ENCODE assay signal across 8 mouse cellular contexts in genomic region chr5:33658664-33659050, GRCm38 (mm10). TPM values are rescaled to one million over a fixed set of nuclear protein-coding genes. Genes with fewer than 3 reads are reported as not detected.
A peak's percentile ranks its signal among the peaks of the same experiment; 100 is the strongest.
DNase-seq lines count a peak whose midpoint lies in the region; ATAC-seq and TF ChIP-seq lines count a peak whose summit lies in the region.

No protein-coding gene starts in this region.

- peak overlapping the region; percentile 98 for H3K27ac ChIP-seq in gastrocnemius, adult 2 months
- peak overlapping the region; percentile 8 for H3K27ac ChIP-seq in CH12.LX (ENCODE audit: insufficient read depth, low read depth)
- H3K27ac ChIP-seq in forebrain, embryonic 15.5 days (replicated peaks), result peak overlapping the region; percentile 97; the same call in 1 of the 2 replicates
- H3K27ac ChIP-seq in liver, postnatal 0 days (ENCODE audit: low read depth), result peak overlapping the region; percentile 98

- dilution Hi-C loops in CH12.LX (cut with MboI; ENCODE audit: extremely low pct_ligation_motif_present, extremely low pct_unique_long_range_greater_than_20kb, low sequenced_read_pairs), result no loop called here

- H3K9me3 ChIP-seq in CH12.LX (replicated peaks; ENCODE audit: low read length), result no peaks in the 10 kb centered on the region
- H3K9me3 ChIP-seq in forebrain, embryonic 15.5 days, result no peaks in the 10 kb centered on the region
- no peaks in the 10 kb centered on the region for H3K9me3 ChIP-seq in liver, postnatal 0 days (ENCODE audit: low read length)

- H3K4me3 ChIP-seq in gastrocnemius, adult 2 months, result peak overlapping the region; percentile 84
- H3K4me3 ChIP-seq in CH12.LX (replicated peaks in 1 of 3; ENCODE audit: low read depth in 2 of 3, low read length in 2 of 3, poor library complexity in 1 of 3), result peak overlapping the region; percentile 65 to 81 (median 66)
- H3K4me3 ChIP-seq in forebrain, embryonic 15.5 days, result peak overlapping the region; percentile 78
- peak overlapping the region; percentile 78 for H3K4me3 ChIP-seq in liver, postnatal 0 days (ENCODE audit: low read depth, low read length)

- peaks cover 37 to 56% of the 10 kb centered on the region in 2 experiments for H3K36me3 ChIP-seq in CH12.LX (replicated peaks in 1 of 2; ENCODE audit: control insufficient read depth in 1 of 2, insufficient read depth in 1 of 2, low read length in 1 of 2)
- peaks cover 13% of the 10 kb centered on the region; the same call in 1 of the 2 replicates for H3K36me3 ChIP-seq in forebrain, embryonic 15.5 days
- H3K36me3 ChIP-seq in liver, postnatal 0 days (replicated peaks; ENCODE audit: insufficient read depth, low read length), result peaks cover 49% of the 10 kb centered on the region

- TF ChIP-seq RAD21 in CH12.LX (IDR thresholded peaks at IDR 0.05; ENCODE audit: low read depth, low read length), result no peak

- TF ChIP-seq CTCF in gastrocnemius, adult 2 months (IDR thresholded peaks at IDR 0.05), result no peak
- TF ChIP-seq CTCF in CH12.LX (conservative IDR thresholded peaks at IDR 0.05 in 1 of 2, IDR thresholded peaks at IDR 0.05 in 1 of 2; ENCODE audit: low read depth in 2 of 2, low read length in 2 of 2), result no peak
- TF ChIP-seq CTCF in liver, postnatal 0 days (IDR thresholded peaks at IDR 0.05; ENCODE audit: low read depth), result no peak

- peak overlapping the region; percentile 90 for H3K9ac ChIP-seq in CH12.LX (ENCODE audit: insufficient read depth, low read depth)
- H3K9ac ChIP-seq in forebrain, embryonic 15.5 days (replicated peaks), result peak overlapping the region; percentile 51
- peak overlapping the region; percentile 94 for H3K9ac ChIP-seq in liver, postnatal 0 days (replicated peaks)

- intact Hi-C loops in gastrocnemius, adult 2 months (cut with DNase I), result no loop called here

- no peak for TF ChIP-seq POLR2A in CH12.LX (IDR thresholded peaks at IDR 0.05; ENCODE audit: low read depth, low read length)

- ATAC-seq in forebrain, embryonic 15.5 days (replicated peaks), result peak; percentile 9
- ATAC-seq in liver, postnatal 0 days, result no peak

- no peak for TF ChIP-seq EP300 in CH12.LX (IDR thresholded peaks at IDR 0.05; ENCODE audit: low read length)
- TF ChIP-seq EP300 in liver, postnatal 0 days (IDR thresholded peaks at IDR 0.05; ENCODE audit: low read depth), result no peak

- peak overlapping the region; percentile 79; the same call in 1 of the 2 replicates for H3K4me2 ChIP-seq in CH12.LX (ENCODE audit: insufficient read depth, low read depth, poor library complexity, severe bottlenecking)
- H3K4me2 ChIP-seq in forebrain, embryonic 15.5 days (replicated peaks), result peak overlapping the region; percentile 95
- peak overlapping the region; percentile 92 for H3K4me2 ChIP-seq in liver, postnatal 0 days (ENCODE audit: low read depth, low read length)

- peaks cover 13 to 53% of the 10 kb centered on the region in 2 experiments for H3K4me1 ChIP-seq in CH12.LX (ENCODE audit: control insufficient read depth in 1 of 2, insufficient read depth in 2 of 2)
- H3K4me1 ChIP-seq in forebrain, embryonic 15.5 days, result peaks cover 43% of the 10 kb centered on the region
- H3K4me1 ChIP-seq in liver, postnatal 0 days (ENCODE audit: insufficient read depth), result peaks cover 25% of the 10 kb centered on the region

- in situ Hi-C loops in CH12.LX (cut with MboI; ENCODE audit: low pct_ligation_motif_present, low pct_unique_long_range_greater_than_20kb, low sequenced_read_pairs), result no loop called here

- WGBS in forebrain, embryonic 15.5 days, result under 1% methylated on average over 26 of the region's 26 CpGs
- WGBS in liver, postnatal 0 days (ENCODE audit: insufficient replicate concordance), result under 1% methylated on average over 18 of the region's 26 CpGs

- no peaks in the 10 kb centered on the region for H3K27me3 ChIP-seq in CH12.LX (replicated peaks)
- no peaks in the 10 kb centered on the region for H3K27me3 ChIP-seq in forebrain, embryonic 15.5 days
- no peaks in the 10 kb centered on the region for H3K27me3 ChIP-seq in liver, postnatal 0 days (ENCODE audit: insufficient read depth, low read length)

- peaks cover 45% of the 10 kb centered on the region for H3K79me2 ChIP-seq in CH12.LX (replicated peaks; ENCODE audit: control insufficient read depth, extremely low read depth, insufficient read depth, poor library complexity, severe bottlenecking)

- DNase-seq in gastrocnemius, adult 2 months, result no peak
- DNase-seq in gastrocnemius, adult 8-10 months (ENCODE audit: low spot score in 2 of 2), result no peak
- DNase-seq in CH12.LX (ENCODE audit: extremely low read depth), result peak; percentile 57
- no peak for DNase-seq in liver, postnatal 0 days
- no peak for DNase-seq in cerebellum, postnatal 14 days
- no peak for DNase-seq in c-Kit-positive CD71-positive TER-119-positive erythroid progenitor cells, embryonic 14.5 days (ENCODE audit: low spot score)
- no peak for DNase-seq in spleen, postnatal 4 days (ENCODE audit: low spot score in 2 of 2)

TF ChIP-seq in CH12.LX, 34 proteins besides CTCF, POLR2A, EP300 and RAD21:
- TF ChIP-seq GABPA (IDR thresholded peaks at IDR 0.05; ENCODE audit: insufficient replicate concordance, low read depth, low read length) (no peak), IRF4 (IDR thresholded peaks at IDR 0.05; ENCODE audit: low read depth, low read length) (no peak), POLR2AphosphoS2 (IDR thresholded peaks at IDR 0.05; ENCODE audit: low read depth, low read length) (no peak), MEF2A (IDR thresholded peaks at IDR 0.05; ENCODE audit: borderline replicate concordance, low read depth, low read length) (0 out of 2 replicates have a peak, but pooled peaks have one; percentile 5), MYC (IDR thresholded peaks at IDR 0.05; ENCODE audit: low read depth, low read length) (no peak), JUND (conservative IDR thresholded peaks at IDR 0.05; ENCODE audit: low read depth, low read length) (no peak), ZMIZ1 (IDR thresholded peaks at IDR 0.05; ENCODE audit: low read depth, low read length) (no peak), MXI1 (IDR thresholded peaks at IDR 0.05; ENCODE audit: low read depth, low read length) (no peak), ZKSCAN1 (IDR thresholded peaks at IDR 0.05; ENCODE audit: borderline replicate concordance, low read depth, low read length) (no peak), BHLHE40 (IDR thresholded peaks at IDR 0.05; ENCODE audit: low read depth, low read length) (no peak), JUN (IDR thresholded peaks at IDR 0.05; ENCODE audit: insufficient read depth, low read depth, low read length) (no peak), SIN3A (IDR thresholded peaks at IDR 0.05; ENCODE audit: low read length) (0 out of 2 replicates have a peak, but pooled peaks have one; percentile 22)

RNA-seq across cellular contexts. Expression of gene Tmem129, which starts 0.4 kb away (rescaled TPM):
- total RNA-seq in gastrocnemius, adult 2 months (2021), result 10 to 100 TPM in 1 of 2 experiments, 1 to 10 TPM in 1; 9.0 to 11.7 TPM
- 10 to 100 TPM in 2 of 4 experiments, 1 to 10 TPM in 2; 9.2 to 11.3 (median 10.1) TPM for total RNA-seq in gastrocnemius, adult 8-10 months (2022)
- total RNA-seq in CH12.LX (2012; rRNA removed) (14.8 and 15.2 TPM in 2 replicates), CH12.LX (2014; rRNA removed) (10.8 and 11.2 TPM in 2 replicates)
- 8.4 and 12.7 TPM in 2 replicates for polyA plus RNA-seq in CH12.LX (2012; ENCODE audit: insufficient read length, low read depth)
- 31.0 and 35.0 TPM in 2 replicates for polyA plus RNA-seq in forebrain, embryonic 15.5 days (2015; fragmentation: Nextera tagmentation; extraction: Ambion mirVana)
- polyA plus RNA-seq in liver, postnatal 0 days (2015; fragmentation: Nextera tagmentation; extraction: Ambion mirVana), result 15.8 and 16.5 TPM in 2 replicates

RNA-seq across cellular contexts. Expression of gene Tacc3, which starts 0.7 kb away (rescaled TPM):
- 1 to 10 TPM in 1 of 2 experiments, under 1 TPM in 1; 0.97 to 1.3 TPM for total RNA-seq in gastrocnemius, adult 2 months (2021)
- total RNA-seq in gastrocnemius, adult 8-10 months (2022), result 1 to 10 TPM in 3 of 4 experiments, under 1 TPM in 1; 0.88 to 1.8 (median 1.2) TPM
- 89.4 and 110 TPM in 2 replicates for total RNA-seq in CH12.LX (2012; rRNA removed)
- total RNA-seq in CH12.LX (2014; rRNA removed), result 186 and 202 TPM in 2 replicates
- polyA plus RNA-seq in CH12.LX (2012; ENCODE audit: insufficient read length, low read depth), result 160 and 175 TPM in 2 replicates
- 91.5 and 98.2 TPM in 2 replicates for polyA plus RNA-seq in forebrain, embryonic 15.5 days (2015; fragmentation: Nextera tagmentation; extraction: Ambion mirVana)
- 64.2 and 67.0 TPM in 2 replicates for polyA plus RNA-seq in liver, postnatal 0 days (2015; fragmentation: Nextera tagmentation; extraction: Ambion mirVana)

RNA-seq across cellular contexts. Expression of gene Slbp, which starts 6.3 kb away (rescaled TPM):
- 1 to 10 TPM; 6.3 to 7.7 TPM for total RNA-seq in gastrocnemius, adult 2 months (2021)
- total RNA-seq in gastrocnemius, adult 8-10 months (2022), result 1 to 10 TPM; 5.8 to 6.4 (median 6.0) TPM
- total RNA-seq in CH12.LX (2012; rRNA removed) (85.4 and 111 TPM in 2 replicates), CH12.LX (2014; rRNA removed) (263 and 284 TPM in 2 replicates)
- polyA plus RNA-seq in CH12.LX (2012; ENCODE audit: insufficient read length, low read depth), result 117 and 148 TPM in 2 replicates
- polyA plus RNA-seq in forebrain, embryonic 15.5 days (2015; fragmentation: Nextera tagmentation; extraction: Ambion mirVana), result 129 and 141 TPM in 2 replicates
- 144 and 150 TPM in 2 replicates for polyA plus RNA-seq in liver, postnatal 0 days (2015; fragmentation: Nextera tagmentation; extraction: Ambion mirVana)

RNA-seq across cellular contexts. Expression of gene Gm9903, which starts 28.9 kb away (rescaled TPM):
- under 1 TPM in 1 of 2 experiments, not detected in 1; 0.64 TPM for total RNA-seq in gastrocnemius, adult 2 months (2021)
- under 1 TPM in 3 of 4 experiments, not detected in 1; 0.27 to 0.46 (median 0.46) TPM for total RNA-seq in gastrocnemius, adult 8-10 months (2022)
- total RNA-seq in CH12.LX (2012; rRNA removed), result 0.08 and 0.21 TPM in 2 replicates
- total RNA-seq in CH12.LX (2014; rRNA removed), result 0.16 and 0.22 TPM in 2 replicates
- polyA plus RNA-seq in CH12.LX (2012; ENCODE audit: insufficient read length, low read depth), result 0.26 TPM in 1 of 2 replicates, not detected in the other
- polyA plus RNA-seq in forebrain, embryonic 15.5 days (2015; fragmentation: Nextera tagmentation; extraction: Ambion mirVana), result 0.60 and 0.75 TPM in 2 replicates
- polyA plus RNA-seq in liver, postnatal 0 days (2015; fragmentation: Nextera tagmentation; extraction: Ambion mirVana), result 0.06 and 0.20 TPM in 2 replicates

RNA-seq across cellular contexts. Expression of gene Fam53a, which starts 29.2 kb away (rescaled TPM):
- total RNA-seq in gastrocnemius, adult 2 months (2021), result 10 to 100 TPM; 59.4 to 68.6 TPM
- total RNA-seq in gastrocnemius, adult 8-10 months (2022), result 10 to 100 TPM; 62.3 to 84.8 (median 69.4) TPM
- total RNA-seq in CH12.LX (2012; rRNA removed) (27.9 and 29.2 TPM in 2 replicates), CH12.LX (2014; rRNA removed) (25.1 and 26.6 TPM in 2 replicates)
- 32.9 and 33.4 TPM in 2 replicates for polyA plus RNA-seq in CH12.LX (2012; ENCODE audit: insufficient read length, low read depth)
- 44.0 and 47.8 TPM in 2 replicates for polyA plus RNA-seq in forebrain, embryonic 15.5 days (2015; fragmentation: Nextera tagmentation; extraction: Ambion mirVana)
- 20.5 and 21.0 TPM in 2 replicates for polyA plus RNA-seq in liver, postnatal 0 days (2015; fragmentation: Nextera tagmentation; extraction: Ambion mirVana)

Comparison
In these comparisons a context has a peak if more than half of its experiments do, and no peak if none do; other contexts are left out.
1. H3K27ac ChIP-seq: peak in every context shown above with its lines; median percentile 98 in gastrocnemius, adult 2 months; 98 in liver, postnatal 0 days; 97 in forebrain, embryonic 15.5 days; 8 in CH12.LX.
2. RNA of gene Tacc3, which starts 0.7 kb away (total RNA-seq): 89.4 to 202 TPM in CH12.LX; 0.88 to 1.8 TPM in gastrocnemius, adult 8-10 months and 0.97 to 1.3 TPM in gastrocnemius, adult 2 months; every median in the first group is over 10 times any median in the second.
3. RNA of gene Slbp, which starts 6.3 kb away (total RNA-seq): 85.4 to 284 TPM in CH12.LX; 6.3 to 7.7 TPM in gastrocnemius, adult 2 months and 5.8 to 6.4 TPM in gastrocnemius, adult 8-10 months; every median in the first group is over 4 times any median in the second.
4. Peak in every context shown above with its lines, with median percentiles within 50 percentile points of each other: H3K4me3 ChIP-seq, H3K4me2 ChIP-seq and H3K9ac ChIP-seq.